Mouse (Mus musculus): ENCODE results near the gene Trpc5os. TPM values are rescaled to one million over a fixed set of nuclear protein-coding genes. Genes with fewer than 3 reads are reported as not detected.

Trpc5os gene
- total RNA-seq (2021) (not detected), polyA plus RNA-seq (2012; rRNA removed) (not detected in 2 replicates)
- long read RNA-seq = 0 reads

GRCm38 (mm10) chrX:144456281-144456680 lies at the start of gene Trpc5os:
Gene Trpc5os, plus strand, starts transcription at chrX:144456581.
- Histone ChIP-seq H3K36me3 (ENCODE audit: control insufficient read depth, insufficient read depth, low read length) (no peaks in the 10 kb centered on the region), H3K79me2 (replicated peaks; ENCODE audit: control insufficient read depth, insufficient read depth, low read length) (no peaks in the 10 kb centered on the region), H3K4me1 (ENCODE audit: control insufficient read depth, insufficient read depth, low read length) (no peaks in the 10 kb centered on the region), H3K4me3 (no peak within 1 kb of the TSS), H3K9ac (ENCODE audit: low read depth, low read length) (no peak within 1 kb of the TSS), H3K27me3 (ENCODE audit: control insufficient read depth, insufficient read depth, low read length) (no peaks in the 10 kb centered on the region), H3K27ac (no peak within 1 kb of the TSS)
- TF ChIP-seq EP300 (IDR thresholded peaks at IDR 0.05; ENCODE audit: insufficient read depth, low read depth, low read length) (no peak), CTCF (IDR thresholded peaks at IDR 0.05) (no peak), POLR2A (IDR thresholded peaks at IDR 0.05; ENCODE audit: insufficient read depth, low read depth, low read length) (no peak)
- 85% methylated on average over 5 of the region's 5 CpGs for WGBS
- DNase-seq = no peak
- intact Hi-C loops (cut with DNase I) = no loop called here

- WGBS = 65% methylated on average over 5 of the region's 5 CpGs
- Histone ChIP-seq H3K79me2 (replicated peaks; ENCODE audit: control insufficient read depth, insufficient read depth, low read length) (no peaks in the 10 kb centered on the region), H3K4me3 (no peak overlapping the region), H3K9ac (ENCODE audit: low read depth, low read length) (no peak overlapping the region), H3K4me1 (ENCODE audit: control insufficient read depth, insufficient read depth, low read length) (no peaks in the 10 kb centered on the region), H3K36me3 (ENCODE audit: control insufficient read depth, insufficient read depth, low read length) (no peaks in the 10 kb centered on the region), H3K27me3 (ENCODE audit: control insufficient read depth, insufficient read depth, low read length) (no peaks in the 10 kb centered on the region), H3K27ac (no peak overlapping the region)
- no peak for DNase-seq
- intact Hi-C loops (cut with DNase I) = no loop called here
- TF ChIP-seq POLR2A (IDR thresholded peaks at IDR 0.05; ENCODE audit: insufficient read depth, low read depth, low read length) (no peak), CTCF (IDR thresholded peaks at IDR 0.05) (no peak), EP300 (IDR thresholded peaks at IDR 0.05; ENCODE audit: insufficient read depth, low read depth, low read length) (no peak)
These were observed 48.3 kb upstream of the Trpc5os start for GRCm38 (mm10) chrX:144408036-144408435.

DNA sequence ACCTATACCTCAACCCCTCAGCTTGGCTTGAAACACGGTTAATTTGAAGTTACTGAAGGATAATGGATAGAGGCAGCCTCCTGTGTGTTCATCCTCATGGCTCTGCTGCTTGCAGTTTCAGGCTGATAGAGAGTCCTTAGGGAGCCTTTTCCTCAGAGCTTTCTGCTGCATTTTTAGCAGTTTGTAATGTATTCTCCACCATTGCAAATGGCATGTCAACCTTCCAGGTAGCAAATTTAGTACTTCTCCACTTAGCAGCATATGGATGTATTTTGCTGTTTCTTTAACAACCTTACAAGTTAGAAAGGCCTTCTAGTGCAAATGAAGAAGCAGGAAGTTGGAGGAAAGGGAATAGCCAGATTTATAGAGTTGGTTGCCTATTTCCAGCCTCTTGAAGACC lies 36.1 kb upstream of the Trpc5os start:
- DNase-seq = no peak
- Histone ChIP-seq H3K36me3 (ENCODE audit: control insufficient read depth, insufficient read depth, low read length) (no peaks in the 10 kb centered on the region), H3K79me2 (replicated peaks; ENCODE audit: control insufficient read depth, insufficient read depth, low read length) (no peaks in the 10 kb centered on the region), H3K4me3 (no peak overlapping the region), H3K9ac (ENCODE audit: low read depth, low read length) (no peak overlapping the region), H3K4me1 (ENCODE audit: control insufficient read depth, insufficient read depth, low read length) (no peaks in the 10 kb centered on the region), H3K27me3 (ENCODE audit: control insufficient read depth, insufficient read depth, low read length) (no peaks in the 10 kb centered on the region), H3K27ac (no peak overlapping the region)
- no peak for TF ChIP-seq EP300 (IDR thresholded peaks at IDR 0.05; ENCODE audit: insufficient read depth, low read depth, low read length)
- no peak for TF ChIP-seq POLR2A (IDR thresholded peaks at IDR 0.05; ENCODE audit: insufficient read depth, low read depth, low read length)
- TF ChIP-seq CTCF (IDR thresholded peaks at IDR 0.05) = no peak
- intact Hi-C loops (cut with DNase I) = no loop called here
- WGBS = 44% methylated on average over 1 of the region's 1 CpGs

DNA sequence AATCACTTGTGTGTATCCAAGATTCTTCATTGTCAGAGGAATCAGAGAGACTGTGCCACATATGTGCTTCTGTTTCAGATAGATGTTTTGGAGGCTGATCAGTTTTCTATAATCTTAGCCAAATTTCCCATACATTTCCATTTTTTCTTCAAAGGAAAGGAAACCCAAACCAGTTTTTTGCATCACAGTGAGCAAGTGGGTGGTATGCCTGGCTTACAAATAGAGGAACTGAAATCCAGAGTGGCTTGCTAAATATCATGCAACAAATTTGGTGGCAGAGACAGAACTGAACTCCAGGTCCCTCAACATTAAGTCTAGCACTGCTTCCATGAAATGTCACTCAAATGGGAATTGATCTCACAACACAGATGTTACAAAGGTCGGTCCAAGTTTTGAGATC lies 35.3 kb upstream of the Trpc5os start:
- no peak for TF ChIP-seq POLR2A (IDR thresholded peaks at IDR 0.05; ENCODE audit: insufficient read depth, low read depth, low read length)
- TF ChIP-seq EP300 (IDR thresholded peaks at IDR 0.05; ENCODE audit: insufficient read depth, low read depth, low read length) = no peak
- no peak for TF ChIP-seq CTCF (IDR thresholded peaks at IDR 0.05)
- DNase-seq = no peak
- Histone ChIP-seq H3K27me3 (ENCODE audit: control insufficient read depth, insufficient read depth, low read length) (no peaks in the 10 kb centered on the region), H3K9ac (ENCODE audit: low read depth, low read length) (no peak overlapping the region), H3K4me1 (ENCODE audit: control insufficient read depth, insufficient read depth, low read length) (no peaks in the 10 kb centered on the region), H3K79me2 (replicated peaks; ENCODE audit: control insufficient read depth, insufficient read depth, low read length) (no peaks in the 10 kb centered on the region), H3K4me3 (no peak overlapping the region), H3K27ac (no peak overlapping the region), H3K36me3 (ENCODE audit: control insufficient read depth, insufficient read depth, low read length) (no peaks in the 10 kb centered on the region)
- intact Hi-C loops (cut with DNase I) = no loop called here
- 87% methylated on average over 1 of the region's 1 CpGs for WGBS

- H3K27ac ChIP-seq = no peak overlapping the region
- no peaks in the 10 kb centered on the region for H3K36me3 ChIP-seq (ENCODE audit: control insufficient read depth, insufficient read depth, low read length)
- WGBS = 73% methylated on average over 3 of the region's 3 CpGs
- intact Hi-C loops (cut with DNase I) = no loop called here
- DNase-seq = no peak
- no peaks in the 10 kb centered on the region for H3K79me2 ChIP-seq (replicated peaks; ENCODE audit: control insufficient read depth, insufficient read depth, low read length)
- no peak overlapping the region for H3K4me3 ChIP-seq
- no peak for TF ChIP-seq POLR2A (IDR thresholded peaks at IDR 0.05; ENCODE audit: insufficient read depth, low read depth, low read length)
- TF ChIP-seq EP300 (IDR thresholded peaks at IDR 0.05; ENCODE audit: insufficient read depth, low read depth, low read length) = no peak
- no peak for TF ChIP-seq CTCF (IDR thresholded peaks at IDR 0.05)
- no peaks in the 10 kb centered on the region for H3K4me1 ChIP-seq (ENCODE audit: control insufficient read depth, insufficient read depth, low read length)
- no peaks in the 10 kb centered on the region for H3K27me3 ChIP-seq (ENCODE audit: control insufficient read depth, insufficient read depth, low read length)
- no peak overlapping the region for H3K9ac ChIP-seq (ENCODE audit: low read depth, low read length)
These were observed 32.5 kb upstream of the Trpc5os start for GRCm38 (mm10) chrX:144423848-144424247.

DNA sequence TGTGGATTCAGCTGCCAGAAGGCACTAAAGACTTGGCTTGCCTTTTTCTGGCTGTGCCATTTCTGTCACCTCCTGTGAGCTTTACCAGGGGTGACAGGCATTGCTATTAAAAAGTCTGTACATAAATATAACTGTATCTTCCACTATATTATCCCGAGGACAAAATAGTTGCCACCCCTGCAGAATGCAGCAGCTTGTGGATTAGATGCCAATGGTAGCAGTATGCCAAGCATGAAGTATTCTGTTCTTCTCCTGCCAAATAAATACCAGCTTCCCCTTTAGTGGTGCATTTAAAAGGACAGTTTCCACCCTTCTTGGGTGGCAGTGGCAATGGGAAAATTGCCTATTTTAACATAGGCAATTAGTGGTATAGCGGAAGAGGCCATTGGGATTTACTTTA lies 8.0 kb downstream of the Trpc5os start:
- H3K79me2 ChIP-seq (replicated peaks; ENCODE audit: control insufficient read depth, insufficient read depth, low read length) = no peaks in the 10 kb centered on the region
- H3K36me3 ChIP-seq (ENCODE audit: control insufficient read depth, insufficient read depth, low read length) = no peaks in the 10 kb centered on the region
- no peak overlapping the region for H3K4me3 ChIP-seq
- H3K4me1 ChIP-seq (ENCODE audit: control insufficient read depth, insufficient read depth, low read length) = no peaks in the 10 kb centered on the region
- DNase-seq = no peak
- intact Hi-C loops (cut with DNase I) = no loop called here
- no peaks in the 10 kb centered on the region for H3K27me3 ChIP-seq (ENCODE audit: control insufficient read depth, insufficient read depth, low read length)
- no peak overlapping the region for H3K9ac ChIP-seq (ENCODE audit: low read depth, low read length)
- no peak for TF ChIP-seq POLR2A (IDR thresholded peaks at IDR 0.05; ENCODE audit: insufficient read depth, low read depth, low read length)
- TF ChIP-seq EP300 (IDR thresholded peaks at IDR 0.05; ENCODE audit: insufficient read depth, low read depth, low read length) = no peak
- TF ChIP-seq CTCF (IDR thresholded peaks at IDR 0.05) = no peak
- WGBS = 72% methylated on average over 2 of the region's 2 CpGs
- no peak overlapping the region for H3K27ac ChIP-seq

All from heart, adult 2 months (tissue).